Mouse (Mus musculus) liver, embryonic 14.5 days (tissue): Measurements from ENCODE around the gene Prelp.

Experiments
- CTCF ChIP-seq: IDR thresholded peaks from 2 replicates; pipeline ENCODE4 v1.5.1; 2016; ENCODE audit warnings: antibody characterized with exemption, low read depth, control low read depth
- EP300 ChIP-seq: IDR thresholded peaks from 2 replicates; pipeline ENCODE4 v1.6.1; 2016; ENCODE audit warnings: antibody characterized with exemption, low read depth

DNA sequence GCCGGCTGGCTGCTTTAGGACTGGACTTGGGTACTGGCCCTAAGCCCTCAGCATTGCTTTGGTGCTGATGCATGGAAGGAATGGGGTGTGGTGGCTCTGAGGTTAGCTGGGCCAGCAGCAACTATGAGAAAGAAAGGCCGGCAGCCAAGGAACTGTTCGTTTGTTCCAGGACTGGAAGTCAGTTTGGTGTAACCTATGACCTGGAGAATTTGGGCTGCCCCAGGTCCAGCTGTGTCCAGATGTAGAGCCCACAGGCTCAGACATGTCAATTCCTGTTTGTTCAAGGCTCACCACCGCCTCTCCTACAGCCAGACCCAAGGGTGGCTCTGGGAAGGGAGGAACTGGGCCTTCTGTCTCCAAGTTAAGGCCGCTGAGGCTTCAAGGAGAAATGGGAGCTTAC, 38.3 kb upstream of the Prelp start:
- TF ChIP-seq EP300 (no peak), CTCF (no peak)
